Mouse (Mus musculus) layer of hippocampus, postnatal 10 days (tissue): ENCODE data around the gene Clec16a. TPM values are rescaled to one million over a fixed set of nuclear protein-coding genes. Genes with fewer than 3 reads are reported as not detected.
A peak's percentile ranks its signal among the peaks of the same experiment; 100 is the strongest.

Source experiments
- DNase-seq, 2 experiments: peaks; one replicate each; pipeline ENCODE4 v3.0.0; 2021; ENCODE audit warnings: low spot score in 2 of 2
- total RNA-seq, 2 experiments: library from RNA; stranded (reverse); gene quantifications; 2 replicates each; pipeline ENCODE4 v1.2.3; 2021

Clec16a gene
- total RNA-seq, 2 experiments from 2014 or later: 66.8 to 71.6 TPM

DNA sequence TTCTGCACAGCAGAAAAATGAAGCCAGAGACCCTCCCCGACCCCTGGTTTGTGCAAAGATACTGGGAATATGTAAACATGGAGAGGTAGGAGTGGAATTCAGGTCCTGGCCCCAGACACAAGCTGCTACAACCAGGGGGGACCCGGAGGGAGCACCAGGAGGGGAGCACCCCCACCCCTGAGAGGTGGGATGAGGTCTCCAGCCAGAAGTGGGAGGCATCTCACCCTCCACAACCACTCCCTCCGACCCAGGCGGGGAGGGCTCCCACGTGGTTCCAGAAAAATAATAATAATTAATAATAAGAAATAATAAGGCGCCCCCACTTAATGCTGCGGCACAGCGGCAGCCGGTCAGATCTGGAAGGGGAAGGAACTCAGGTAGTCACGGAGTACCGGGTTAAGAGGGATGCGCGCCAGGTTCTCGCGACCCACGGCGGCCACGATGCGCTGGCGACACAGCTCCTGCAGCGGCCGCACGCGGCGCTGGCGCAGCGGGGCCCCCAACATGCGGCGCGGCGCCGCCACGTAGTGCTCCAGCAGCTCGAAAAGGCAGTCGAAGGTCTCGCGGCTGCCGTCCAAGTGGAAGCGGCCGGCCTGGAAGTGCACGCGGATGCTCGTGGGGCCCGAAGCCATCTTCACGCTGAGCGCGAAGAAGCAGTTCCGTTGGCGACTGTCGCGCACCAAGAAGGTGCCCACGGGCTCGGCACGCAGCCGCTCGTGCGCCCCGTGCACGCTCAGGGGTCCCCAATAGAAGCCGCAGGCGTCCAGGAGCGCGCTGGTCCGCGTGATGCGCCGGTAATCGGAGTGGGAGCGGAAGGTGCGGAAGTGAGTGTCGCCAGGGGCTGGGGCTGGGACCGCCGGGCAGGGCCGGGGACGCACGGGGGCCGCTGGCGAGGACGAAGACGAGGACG lies 239.0 kb downstream of the Clec16a start:
- DNase-seq: peak; percentile 42 to 56

DNA sequence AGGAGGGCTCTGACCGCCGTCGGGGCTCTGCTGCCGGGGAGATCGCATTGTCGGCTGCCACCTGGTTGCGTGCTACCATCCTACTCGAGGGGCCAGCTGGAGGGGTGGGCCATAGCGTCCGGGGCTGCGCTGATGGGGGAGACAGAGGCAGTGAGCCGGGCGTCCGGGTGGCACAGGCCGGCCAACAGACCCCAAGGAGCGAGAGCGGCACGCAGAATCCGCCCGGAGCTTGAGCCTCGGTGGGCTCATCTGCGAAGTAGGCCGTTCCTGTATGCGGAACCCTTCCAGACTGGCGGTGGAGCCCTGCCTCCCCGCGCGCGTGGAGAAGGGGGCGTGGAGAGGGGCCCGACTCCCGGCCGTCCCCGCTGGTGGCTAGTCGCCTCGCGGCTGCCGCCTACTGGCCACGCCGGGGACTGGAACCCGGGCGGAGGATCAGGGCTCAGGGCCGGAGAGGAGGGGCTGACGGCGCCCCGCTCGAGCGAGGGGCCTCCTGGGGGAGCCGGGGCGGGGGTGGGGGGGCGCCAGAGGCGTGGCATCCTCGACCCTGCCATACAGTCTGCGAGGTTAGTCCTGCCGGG lies 239.7 kb downstream of the Clec16a start:
- DNase-seq: peak; percentile 96 to 98

DNA sequence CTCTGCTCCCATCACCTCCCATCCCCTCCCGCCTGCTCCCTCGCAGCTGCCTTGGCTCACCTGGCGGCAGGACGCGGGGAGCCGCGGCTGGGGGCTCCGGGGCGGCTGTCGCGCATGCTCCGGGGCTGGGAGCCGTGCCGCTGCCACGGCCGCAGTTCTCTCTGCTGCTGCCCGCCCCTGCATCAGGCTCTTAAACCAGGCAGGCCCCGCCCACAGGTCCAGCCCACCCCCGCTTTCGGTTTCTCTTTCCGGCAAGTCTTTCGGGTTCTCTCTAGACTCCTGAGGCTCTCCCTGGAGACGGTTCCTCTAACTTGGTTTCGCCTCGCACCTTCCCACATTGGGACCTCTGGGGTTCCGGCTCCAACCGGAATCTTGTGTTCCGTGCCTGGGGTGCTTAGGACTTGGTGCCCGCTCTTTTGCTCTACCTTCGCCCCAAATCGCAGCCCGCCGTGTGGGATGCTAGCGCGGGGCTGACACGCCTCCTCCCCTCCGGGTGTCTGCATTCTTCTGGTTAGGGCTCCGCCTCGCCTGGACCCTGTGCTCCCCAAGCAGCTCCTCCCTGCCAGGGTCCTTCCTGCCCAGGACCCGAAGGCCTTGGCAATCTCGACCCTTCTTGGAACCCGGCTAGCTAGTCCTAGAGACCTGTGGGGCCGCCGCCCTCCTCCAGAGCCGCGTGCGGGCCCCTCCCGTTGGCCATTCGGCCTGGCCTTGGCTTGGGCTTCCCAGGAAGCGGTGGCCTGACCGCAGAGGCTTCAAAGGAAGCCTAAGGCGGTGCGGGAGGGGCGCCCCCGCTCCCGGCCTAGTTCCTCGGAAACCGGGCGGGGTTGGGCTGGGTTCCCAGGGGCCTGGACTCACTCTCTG lies 240.5 kb downstream of the Clec16a start, which contains the start of gene Socs1:
Gene Socs1, minus strand, starts transcription at position 166 of the 861 bp plus-strand sequence.
- DNase-seq: peak; percentile 74 to 82

DNA sequence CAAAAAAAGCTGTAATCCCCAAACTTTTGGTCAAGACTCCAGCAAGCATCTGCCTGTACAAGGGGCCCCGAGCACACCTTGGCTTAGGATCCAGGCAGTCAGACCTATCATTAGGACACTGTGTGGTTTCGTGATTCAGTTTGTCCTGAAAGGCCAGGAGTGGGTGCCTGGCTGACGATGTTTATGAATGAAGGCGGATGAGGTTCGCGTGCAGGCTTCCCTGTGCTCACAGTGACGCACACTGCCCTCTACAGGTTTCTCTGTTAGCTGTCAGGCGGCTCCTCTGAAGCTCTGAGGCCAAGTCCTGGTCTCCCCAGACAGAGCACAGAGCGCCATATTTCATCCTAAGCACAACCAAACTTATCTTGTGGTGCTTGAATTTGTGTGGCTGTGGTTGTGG lies 241.1 kb downstream of the Clec16a start:
- peak; percentile 80 to 83 for DNase-seq

DNA sequence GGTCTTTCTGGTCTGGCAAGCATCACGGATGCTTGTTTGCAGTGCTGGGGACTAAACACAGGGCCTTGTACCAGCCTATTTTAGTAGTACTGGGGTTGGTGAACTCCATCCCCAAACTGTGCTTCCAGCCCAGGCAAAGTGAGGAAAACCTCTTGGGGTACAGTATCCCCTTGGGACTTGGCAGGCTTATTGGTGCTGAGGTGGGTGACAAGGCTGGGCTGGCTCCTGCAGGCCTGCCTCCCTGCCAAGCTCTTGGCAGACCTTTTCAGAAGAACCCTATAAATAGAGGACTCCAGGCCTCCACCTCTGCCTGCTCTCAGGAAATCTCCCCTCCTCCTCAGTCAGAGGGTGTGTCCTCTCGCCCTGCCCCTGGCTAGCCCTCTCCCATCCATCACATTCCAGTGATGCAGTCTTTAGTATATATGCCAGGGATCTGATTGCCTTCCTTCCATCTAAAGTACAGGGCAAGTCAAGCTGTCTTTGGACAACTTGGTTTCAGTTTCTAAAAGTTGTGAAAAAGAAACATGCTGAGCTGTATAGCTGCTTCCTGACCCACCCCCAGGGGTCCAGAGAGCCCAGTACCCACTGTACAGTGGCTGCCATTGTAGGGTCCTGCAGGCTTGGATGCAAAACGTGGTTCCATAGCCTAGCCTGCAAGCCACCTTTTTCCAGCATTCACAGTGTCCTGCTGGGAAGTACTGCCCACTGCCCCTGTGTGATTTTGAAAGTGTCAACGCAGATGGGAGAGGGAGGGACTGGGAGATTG lies 241.8 kb downstream of the Clec16a start:
- DNase-seq: no peak

DNA sequence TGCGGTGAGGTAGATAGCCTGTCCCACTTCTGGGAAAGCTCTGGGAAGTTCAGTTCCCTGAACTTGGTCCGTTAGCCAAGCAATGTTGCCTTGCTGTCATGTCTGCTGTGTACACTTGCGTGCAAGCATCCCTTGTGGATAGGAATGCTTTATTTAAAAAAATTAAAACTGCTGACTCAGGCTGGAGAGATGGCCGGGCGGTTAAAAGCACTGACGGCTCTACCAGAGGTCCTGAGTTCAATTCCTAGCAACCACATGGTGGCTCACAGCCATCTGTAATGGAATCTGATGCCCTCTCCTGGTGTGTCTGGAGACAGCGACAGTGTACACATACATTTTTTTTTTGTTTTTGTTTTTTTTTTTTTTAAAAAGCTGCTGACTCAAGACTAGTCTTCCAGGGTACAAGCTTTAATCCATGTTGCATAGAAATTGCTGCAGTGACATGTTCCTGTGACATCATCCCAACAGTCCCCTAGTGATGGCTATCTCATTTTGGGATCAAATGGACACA lies 242.5 kb downstream of the Clec16a start:
- no peak for DNase-seq

DNA sequence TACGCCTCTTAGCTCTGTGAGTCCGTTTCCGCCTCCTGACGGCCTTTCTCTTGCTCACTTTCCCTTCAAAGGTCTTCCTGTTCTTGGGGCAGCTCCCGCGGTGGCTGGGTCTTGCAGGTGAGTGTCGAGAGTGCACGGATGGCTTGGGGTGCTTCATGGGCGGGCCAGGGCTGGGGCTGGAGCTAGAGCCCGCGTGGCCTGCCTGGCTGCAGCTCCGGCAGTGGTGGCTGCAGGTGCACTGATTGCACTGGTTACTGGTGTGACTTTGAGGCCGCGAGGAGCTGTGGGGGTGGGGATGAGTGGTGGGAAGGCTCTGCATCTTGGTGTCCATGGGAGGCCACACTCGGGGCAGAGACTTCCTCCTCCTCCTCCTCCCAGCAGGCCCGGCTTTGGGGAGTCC lies 243.1 kb downstream of the Clec16a start, which contains the start of gene Tnp2:
Gene Tnp2, minus strand, starts transcription at position 390 of the 400 bp plus-strand sequence.
- no peak for DNase-seq

DNA sequence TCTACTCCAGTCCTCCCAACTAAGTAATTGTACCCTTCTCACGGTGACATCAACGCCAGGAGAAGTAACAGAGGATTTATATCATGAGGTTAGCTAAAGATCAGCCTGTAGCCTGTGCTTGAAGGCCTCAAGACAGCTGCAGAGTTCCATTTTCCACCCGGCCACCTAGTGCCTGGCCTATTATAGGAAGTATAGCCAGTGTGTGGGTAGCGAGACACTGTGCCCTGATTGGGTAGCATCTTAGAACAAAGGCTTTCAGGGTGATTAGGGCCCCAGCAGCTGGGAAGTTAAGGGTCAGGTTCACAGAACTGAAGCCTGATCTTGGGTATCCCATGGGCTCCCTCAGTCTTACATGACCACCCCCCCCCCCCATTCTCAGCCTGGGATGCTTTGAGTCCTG lies 243.7 kb downstream of the Clec16a start:
- DNase-seq: no peak

DNA sequence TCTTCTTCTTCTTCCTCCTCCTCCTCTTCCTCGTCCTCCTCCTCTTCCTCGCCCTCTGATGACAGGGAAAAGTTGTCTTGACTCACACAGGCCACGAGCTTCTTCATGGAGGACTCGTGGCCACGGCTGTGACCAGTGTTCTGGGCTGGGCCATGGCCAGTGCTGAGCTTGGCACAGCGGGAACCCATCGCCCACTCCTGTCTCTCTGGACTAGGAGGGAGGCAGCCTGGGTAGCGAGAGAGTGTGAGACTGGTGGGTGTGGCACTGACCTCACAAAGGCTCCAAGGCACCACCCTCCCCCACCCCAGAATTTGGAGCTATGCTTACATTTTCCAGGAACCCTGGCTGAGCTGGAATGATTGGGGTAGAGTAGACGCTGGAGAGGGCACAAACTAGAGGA lies 245.6 kb downstream of the Clec16a start, which contains the start of gene Prm3:
Gene Prm3, minus strand, starts transcription at position 213 of the 400 bp plus-strand sequence.
- no peak for DNase-seq

Other genes with a start within 250 kb of the Clec16a start
- gene Emp2, start 231.4 kb upstream of the Clec16a start, total RNA-seq: 10 to 100 TPM; 42.3 to 43.0 TPM
- 1 to 10 TPM; 6.2 to 8.4 TPM for gene Tekt5, start 149.8 kb upstream of the Clec16a start, total RNA-seq
- 10 to 100 TPM; 12.5 to 15.6 TPM for gene Nubp1, start 133.4 kb upstream of the Clec16a start, total RNA-seq
- gene Tvp23a, start 98.0 kb upstream of the Clec16a start, total RNA-seq: 10 to 100 TPM; 37.9 to 42.0 TPM
- gene Ciita, start 65.3 kb upstream of the Clec16a start, total RNA-seq: under 1 TPM; 0.07 to 0.16 TPM
- gene Dexi, start 2.3 kb upstream of the Clec16a start, total RNA-seq: 10 to 100 TPM; 33.0 to 35.5 TPM
- gene Socs1, start 240.2 kb downstream of the Clec16a start, total RNA-seq: 1 to 10 TPM; 1.3 to 1.5 TPM
- not detected for gene Tnp2, start 243.3 kb downstream of the Clec16a start, total RNA-seq
- not detected for gene Prm3, start 245.6 kb downstream of the Clec16a start, total RNA-seq